Mouse (Mus musculus) adrenal gland, postnatal 36 days (tissue): ENCODE measurements around the gene Tenm2. TPM values are rescaled to one million over a fixed set of nuclear protein-coding genes. Genes with fewer than 3 reads are reported as not detected.

ENCODE experiments used
- DNase-seq, 2 experiments: peaks; one replicate each; pipeline ENCODE4 v3.0.0; 2021; ENCODE audit warnings: mixed read lengths in 1 of 2
- total RNA-seq, 2 experiments: library from RNA; stranded (reverse); gene quantifications; 2 replicates each; pipeline ENCODE4 v1.2.3; 2021

Gene Tenm2
- total RNA-seq, 2 experiments from 2014 or later, result 0.53 to 0.69 TPM

DNA sequence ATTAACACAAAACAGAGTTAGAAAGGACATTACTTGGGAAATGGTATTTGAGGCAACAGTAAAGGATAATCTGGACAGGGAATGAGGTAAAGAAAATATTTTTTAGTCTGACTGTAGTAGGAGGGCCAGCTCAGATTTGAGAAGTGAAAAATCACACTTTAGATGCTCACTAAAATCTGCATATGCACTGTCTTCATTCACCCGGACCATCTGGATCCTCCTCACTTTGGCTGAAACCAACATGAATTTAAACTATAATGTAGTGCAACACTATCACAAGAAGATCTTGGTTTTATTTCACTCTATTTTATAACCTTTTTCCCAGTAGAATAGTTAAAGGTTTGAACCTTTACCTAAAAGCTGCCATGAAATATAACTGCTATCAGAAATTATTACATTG, 326.7 kb downstream of the Tenm2 start:
- no peak for DNase-seq

DNA sequence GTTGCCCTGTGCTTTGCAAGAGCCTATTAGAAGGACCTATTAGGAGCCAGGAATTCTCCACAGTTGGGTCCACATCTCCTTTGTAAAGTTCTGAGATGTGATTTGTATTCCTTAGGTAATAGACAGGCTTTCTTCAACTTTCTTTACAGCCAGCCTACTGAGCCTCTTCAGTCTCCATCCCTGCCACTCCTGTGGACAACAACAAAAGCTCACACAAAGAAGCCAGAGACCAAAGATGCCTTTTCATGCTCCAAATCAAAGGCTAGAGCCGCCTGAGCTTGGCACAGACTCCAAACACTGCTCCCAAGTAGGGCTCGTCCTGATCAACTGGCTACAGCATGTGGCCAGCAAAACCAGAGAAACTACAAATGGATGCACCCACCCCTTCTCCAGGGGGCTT, 333.5 kb downstream of the Tenm2 start:
- DNase-seq, result no peak

DNA sequence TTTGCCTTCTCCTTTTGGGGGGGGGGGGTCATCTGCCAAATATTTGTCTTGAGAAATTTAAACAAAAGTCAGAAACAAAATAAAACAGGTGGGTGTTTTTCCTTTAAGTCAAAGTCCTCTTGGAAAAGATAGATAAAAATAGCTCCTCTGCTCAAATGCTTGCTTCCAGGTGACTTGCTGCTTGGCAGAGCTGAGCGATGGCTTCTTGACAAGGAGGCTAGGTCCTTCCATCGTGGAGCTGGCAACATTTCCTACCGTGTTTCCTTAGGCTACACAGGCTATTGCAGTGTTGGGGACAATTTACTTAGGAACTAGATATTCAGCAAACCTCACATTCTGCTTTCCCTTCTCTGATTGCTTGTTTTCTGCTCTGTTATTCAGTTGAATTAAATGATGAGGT, 342.7 kb downstream of the Tenm2 start:
- DNase-seq, result no peak

DNA sequence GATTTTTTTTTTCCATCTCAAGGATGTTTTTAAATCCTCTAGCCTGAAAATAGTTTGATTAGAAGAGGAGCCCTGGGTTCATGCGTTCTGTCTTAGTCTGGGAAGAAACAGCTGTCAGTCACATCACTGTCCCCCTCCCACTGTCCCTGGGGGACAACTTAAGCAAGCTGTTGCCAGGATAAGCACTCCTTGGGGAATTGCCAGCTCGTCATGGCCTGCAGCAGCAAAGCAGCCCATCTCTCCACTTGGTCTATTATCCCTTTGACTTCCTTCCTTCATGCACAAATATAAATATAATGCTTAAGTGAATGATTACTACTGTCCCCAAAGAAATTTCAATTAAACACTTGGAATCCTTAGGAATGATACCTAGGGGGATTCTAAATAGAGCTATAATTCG, 344.7 kb downstream of the Tenm2 start:
- no peak for DNase-seq

DNA sequence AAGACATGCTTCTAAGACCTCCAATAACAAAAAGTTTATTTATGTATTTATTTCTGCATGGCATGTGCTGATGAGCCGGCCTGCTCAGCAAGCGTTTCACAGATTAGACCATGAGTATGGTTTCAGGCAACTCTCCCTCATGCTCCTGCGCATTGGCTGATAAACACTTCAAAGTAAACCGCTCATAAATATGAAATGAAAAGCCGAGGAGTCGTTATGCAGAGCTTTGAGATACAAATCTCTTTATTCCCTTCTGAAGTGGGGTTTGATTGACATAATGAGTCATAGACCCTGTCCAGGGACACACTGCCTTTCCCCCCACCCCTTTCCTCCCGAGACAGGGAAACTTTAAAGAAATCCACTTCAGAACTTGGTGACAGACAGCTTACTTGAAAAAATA, 348.3 kb downstream of the Tenm2 start:
- DNase-seq, result peak in 1 of 2 experiments; percentile 5

DNA sequence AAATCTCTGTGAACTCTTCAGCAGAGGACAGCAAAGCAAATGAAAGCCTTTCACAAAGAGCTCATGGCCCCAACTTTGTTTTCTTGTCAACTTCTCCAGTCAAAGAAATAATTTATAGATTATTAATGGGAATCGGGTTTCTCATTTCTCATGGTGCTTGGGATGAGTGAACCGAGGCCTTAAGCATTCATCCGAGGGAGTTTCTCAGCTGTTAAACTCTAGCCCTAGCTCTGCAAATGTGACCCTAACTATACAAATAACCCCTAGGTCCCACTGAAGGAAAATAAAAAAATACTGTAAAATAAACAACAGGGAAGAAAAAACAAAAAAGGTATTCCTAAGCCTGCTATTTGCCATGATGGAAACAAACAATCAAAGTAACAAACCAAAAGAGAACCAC, 349.6 kb downstream of the Tenm2 start:
- no peak for DNase-seq

DNA sequence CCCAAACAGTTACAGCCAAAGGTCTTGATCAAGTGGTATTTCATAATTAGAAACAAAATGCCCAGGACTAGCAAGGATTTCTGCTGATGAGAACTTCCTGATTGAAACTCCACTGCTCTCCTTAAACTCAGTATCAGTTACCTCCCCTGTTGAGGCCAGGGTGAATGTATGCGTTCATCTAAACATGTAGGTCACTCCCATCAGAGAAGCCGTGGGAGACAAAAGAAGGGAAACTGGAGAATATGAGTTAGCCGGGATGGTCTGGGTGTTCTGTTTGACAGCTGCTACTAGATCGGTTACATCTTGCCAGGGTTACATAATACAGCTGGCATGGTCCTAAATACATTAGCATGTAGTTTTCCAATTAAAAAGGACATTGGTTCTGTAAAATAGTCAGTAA, 362.8 kb downstream of the Tenm2 start:
- no peak for DNase-seq

DNA sequence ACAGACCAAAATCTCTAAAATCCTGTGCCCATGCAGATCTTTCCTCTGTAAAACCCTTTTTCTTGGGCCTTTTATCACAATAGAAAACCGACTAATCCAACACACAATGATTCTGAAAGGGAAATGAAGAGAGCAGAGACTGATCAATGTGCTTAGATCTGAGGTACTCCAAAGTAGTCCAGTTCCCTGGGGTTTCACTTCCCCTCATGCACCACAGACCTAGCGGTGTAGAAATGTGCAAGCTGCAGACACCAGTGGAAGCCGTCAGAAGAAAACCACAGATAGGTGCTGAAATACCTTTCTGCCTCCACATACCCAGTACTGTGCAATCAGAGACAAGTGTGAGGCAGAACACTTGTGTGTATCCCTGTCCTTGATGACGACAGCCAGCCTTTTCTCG, 365.2 kb downstream of the Tenm2 start:
- no peak for DNase-seq

DNA sequence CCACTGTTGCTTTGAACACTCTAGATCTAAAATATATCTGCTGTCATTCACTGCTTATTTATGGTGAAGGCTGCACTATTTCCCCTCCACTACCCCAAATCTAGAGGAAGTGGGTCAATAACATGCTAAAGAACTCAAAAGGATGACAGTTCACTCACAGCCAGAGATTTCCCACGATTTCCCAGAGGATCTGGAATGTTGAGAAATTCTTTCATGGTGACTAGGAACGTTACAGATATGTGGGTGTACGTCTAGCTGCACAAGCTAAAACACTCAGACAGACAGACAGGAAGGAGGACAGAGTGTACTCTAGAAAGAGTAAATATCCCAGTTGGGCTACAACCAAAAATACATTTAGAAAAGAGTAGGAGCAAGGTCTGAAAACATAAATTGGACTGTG, 384.1 kb downstream of the Tenm2 start:
- no peak for DNase-seq

DNA sequence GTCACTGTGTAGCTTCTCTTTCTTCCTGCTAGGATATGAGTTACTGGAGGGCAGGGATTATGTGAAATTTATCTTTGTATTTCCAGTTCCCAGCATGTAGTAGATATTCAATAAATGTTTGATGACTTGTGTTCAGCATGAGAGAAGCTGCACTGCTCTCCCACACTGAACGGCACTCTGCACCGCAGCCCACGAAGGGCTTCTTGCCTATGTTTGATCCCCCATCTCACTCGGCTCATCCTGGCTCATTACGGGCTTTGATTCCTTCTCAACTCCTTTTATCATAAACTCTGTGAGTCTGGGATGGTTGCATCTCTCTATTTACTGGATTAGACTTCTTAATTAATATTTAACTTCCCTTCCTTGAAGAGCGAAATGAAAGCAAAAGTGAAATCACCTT, 388.3 kb downstream of the Tenm2 start:
- no peak for DNase-seq

DNA sequence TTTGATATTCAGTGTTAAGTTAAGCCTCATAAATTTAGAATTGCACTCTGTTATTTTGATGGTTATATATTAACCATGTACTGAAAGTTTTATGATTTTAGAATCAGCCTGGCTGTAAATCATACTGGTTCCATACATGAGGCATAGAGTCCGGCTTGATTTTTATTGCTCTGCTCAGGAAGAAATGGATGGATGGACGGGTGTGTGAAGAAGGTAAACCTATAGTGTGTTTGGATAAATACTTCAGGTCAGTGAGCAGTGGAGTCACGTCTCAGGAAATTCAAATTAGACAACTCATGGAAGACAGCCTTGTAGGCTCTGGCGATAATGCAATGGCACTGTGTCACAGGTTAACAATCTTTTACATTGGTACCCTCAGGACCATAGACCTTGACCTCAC, 402.9 kb downstream of the Tenm2 start:
- DNase-seq, result no peak

DNA sequence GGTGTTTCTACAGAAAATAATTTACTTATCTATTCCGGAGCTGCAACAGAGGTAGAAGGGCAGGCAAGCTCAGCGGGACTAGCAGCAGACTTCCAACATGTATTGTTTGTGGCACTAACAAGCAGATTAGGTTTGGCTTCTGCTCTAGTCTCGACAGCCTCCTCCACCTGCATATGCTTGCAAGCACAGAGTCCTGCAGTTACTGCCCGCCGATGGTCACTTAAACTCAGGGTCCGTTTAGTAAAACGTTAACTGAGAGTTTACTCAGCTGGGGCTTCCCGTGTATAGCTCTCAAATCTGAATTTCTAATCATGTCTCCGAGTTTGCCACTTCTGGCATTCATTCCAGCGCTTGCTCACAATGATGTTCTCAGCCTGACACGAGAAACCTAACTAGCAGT, 404.3 kb downstream of the Tenm2 start:
- no peak for DNase-seq

DNA sequence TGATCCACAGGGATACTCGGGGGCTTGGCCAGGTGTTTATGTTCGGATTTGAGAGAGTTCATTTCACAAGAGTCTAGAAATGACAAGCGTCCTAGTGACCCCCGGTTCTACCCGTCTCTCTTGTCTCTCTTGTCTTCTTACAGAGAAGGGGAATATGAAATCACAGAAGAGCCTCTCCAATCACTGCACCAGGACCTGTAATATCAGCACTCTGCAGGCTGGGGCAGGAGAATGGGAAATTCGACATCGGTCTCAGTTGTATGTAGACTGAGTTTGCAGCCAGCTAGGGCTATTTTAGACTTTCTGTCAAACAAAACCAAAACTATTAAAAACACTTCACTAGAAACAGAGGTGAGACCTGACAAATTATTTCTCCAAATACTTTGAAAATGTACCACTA, 411.1 kb downstream of the Tenm2 start:
- no peak for DNase-seq

DNA sequence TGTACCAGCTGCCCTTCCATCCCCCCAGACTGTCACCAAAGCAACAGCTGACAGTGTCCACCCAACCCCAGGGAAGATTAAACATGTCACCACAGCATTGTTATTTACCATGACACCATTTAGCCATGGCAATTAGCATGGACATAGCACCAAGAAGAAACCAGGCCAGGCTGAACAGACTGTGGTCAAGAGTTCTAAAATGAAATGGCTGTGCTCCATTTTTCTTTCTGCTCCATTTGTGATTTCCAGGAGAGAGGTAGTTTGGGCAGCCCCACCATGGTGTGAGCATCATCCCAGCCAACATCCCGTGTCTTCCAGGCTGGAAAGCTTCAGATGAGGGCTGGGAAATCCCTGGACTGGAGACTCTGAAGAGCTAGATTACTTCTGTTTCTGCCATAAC, 431.1 kb downstream of the Tenm2 start:
- DNase-seq, result no peak

DNA sequence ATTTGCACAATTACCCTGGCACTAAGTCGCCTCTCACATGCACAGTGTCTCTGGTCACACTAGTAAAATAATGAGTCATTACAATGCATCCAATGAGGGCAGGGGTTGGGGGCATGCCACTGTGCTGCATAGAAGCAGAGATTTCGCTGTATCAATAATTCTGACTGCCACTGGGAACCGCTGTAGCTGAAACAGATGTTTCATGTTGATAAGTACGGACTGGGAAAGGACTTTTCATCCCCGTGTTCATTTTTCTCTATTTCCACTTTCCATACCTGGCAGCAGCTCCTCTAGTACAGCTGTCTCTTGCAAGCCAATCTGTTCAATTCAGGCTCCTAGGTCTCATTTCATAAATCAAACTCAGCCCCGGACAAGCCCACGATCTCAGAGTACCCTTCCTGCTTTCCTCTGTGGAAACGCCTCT, 433.5 kb downstream of the Tenm2 start:
- DNase-seq, result no peak

DNA sequence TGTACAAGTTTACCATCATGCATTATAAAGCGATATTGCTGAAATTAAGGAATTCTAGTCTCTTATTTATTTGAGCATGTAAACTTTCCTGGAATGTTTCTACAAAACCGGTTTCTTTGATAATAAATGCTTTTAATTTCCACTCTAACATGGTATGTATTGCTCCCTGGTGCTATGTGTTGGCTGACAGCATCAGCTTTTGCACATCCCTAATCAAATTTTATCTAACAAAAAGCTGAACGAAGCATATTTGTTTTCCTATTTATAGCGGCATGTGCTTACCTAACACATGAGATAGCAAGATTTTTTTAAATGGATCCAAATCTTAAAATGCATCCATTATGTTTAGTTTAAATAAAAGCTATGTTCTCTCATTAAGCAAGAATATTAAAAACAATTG, 434.1 kb downstream of the Tenm2 start:
- no peak for DNase-seq

DNA sequence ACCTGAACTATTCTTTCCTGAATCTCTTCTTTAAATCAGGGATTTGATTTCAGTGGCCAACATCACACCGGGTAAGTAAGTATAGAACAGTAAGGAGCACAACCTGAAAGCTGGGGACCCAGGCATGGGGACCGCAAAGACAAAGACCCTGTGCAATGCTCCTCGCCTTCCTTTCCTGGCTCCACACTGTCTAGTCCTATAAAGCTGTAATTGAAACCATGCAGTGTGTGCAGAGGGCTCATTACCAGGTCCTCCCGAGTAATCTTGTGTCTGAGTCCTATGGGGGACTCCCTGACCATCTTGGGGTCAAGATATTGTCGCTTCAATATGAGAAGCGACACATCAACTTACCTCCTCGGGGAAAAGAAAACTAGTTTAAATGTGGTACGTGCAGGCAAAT, 436.4 kb downstream of the Tenm2 start:
- DNase-seq, result no peak

DNA sequence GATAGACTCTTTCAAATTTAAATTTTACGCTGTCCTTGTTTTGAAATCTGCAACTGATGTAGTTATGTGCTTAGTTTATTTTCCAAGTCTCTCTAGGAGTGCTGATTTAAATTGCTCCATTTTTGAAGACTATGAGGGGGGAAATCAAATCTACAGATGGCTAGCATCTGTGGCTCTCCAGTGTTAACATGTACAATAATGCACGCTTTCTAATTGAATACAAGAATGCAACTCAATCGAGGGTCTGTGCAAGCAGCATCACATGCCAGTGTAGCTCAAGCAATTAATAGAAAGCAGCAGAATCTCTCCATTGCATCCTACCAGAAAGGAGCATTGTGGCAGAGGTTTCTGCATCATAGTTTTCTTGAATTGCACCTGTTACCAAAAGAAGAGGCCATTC, 477.8 kb downstream of the Tenm2 start:
- DNase-seq, result no peak

DNA sequence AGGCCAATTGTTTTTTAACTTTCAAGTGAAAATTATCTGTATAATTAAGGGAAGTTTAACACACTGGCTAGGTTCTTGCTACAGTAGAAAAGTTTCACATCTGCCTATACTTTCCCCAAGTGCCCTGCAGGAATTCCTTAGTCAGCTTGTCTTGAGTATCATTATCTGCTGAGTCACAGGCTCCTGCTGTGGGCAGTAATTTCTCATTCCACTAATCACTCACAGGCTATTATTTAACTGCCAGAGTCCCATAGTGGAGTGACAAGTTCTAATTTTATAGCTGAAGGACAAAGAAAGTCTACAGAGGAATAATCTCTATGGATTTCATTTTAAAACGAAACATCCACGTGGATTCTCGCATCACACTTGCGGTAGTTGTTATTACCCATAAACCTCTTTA, 489.5 kb downstream of the Tenm2 start:
- no peak for DNase-seq

DNA sequence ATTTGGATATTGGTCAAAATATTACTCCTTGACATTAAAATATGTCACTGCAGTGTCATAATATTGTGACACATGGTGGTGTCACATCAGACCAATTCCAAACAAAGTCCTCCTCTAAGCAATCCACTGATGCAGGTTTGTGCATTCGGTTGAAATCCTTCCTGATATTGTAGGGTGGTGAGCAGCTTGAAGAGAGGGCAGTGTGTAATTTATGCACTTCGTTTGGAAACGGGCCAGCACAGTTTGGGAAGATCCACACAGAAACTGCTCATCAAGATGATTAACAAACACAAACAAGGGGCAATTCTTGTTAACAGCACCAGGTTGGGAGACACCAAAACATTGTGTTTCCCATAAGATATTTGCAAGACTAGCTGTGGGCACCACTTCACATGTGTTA, 508.0 kb downstream of the Tenm2 start:
- DNase-seq, result no peak

DNA sequence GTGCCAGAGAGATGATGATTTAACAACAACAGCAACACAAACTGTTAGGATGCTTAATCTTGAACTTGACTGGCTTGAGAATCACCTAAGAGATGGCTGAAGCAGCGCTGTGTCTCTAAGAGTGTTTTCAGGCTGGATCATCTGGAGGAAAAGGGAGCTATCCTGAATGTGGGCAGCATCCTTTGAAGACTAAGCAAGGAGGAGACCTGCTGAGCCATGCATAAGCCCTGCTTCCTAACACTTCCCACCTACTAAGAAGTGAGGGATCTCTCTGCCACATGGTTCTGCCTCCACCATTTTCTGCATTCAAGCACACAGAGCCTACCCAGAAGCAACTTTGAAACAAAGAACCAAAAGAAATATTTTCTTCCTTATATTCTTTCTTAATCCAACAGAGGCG, 532.9 kb downstream of the Tenm2 start:
- no peak for DNase-seq

DNA sequence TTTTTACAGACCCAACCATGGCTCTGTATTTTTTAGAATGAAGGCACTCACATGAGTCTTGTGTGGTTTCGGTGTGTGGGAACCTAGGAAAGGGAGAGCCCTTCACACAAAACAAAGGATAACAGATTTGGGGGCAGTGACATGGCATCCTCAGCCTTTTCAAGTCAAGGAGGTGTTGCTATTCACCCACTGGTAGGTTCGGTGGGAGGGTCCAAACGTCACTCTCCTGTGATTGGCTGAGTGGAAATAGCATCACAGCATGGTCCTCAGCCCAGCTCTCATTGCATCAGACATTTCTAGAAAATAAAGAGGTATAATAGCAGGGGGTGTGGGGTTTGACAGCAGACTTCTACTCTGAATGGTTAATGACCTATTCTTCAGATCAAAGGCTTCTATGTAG, 534.8 kb downstream of the Tenm2 start:
- DNase-seq, result no peak

DNA sequence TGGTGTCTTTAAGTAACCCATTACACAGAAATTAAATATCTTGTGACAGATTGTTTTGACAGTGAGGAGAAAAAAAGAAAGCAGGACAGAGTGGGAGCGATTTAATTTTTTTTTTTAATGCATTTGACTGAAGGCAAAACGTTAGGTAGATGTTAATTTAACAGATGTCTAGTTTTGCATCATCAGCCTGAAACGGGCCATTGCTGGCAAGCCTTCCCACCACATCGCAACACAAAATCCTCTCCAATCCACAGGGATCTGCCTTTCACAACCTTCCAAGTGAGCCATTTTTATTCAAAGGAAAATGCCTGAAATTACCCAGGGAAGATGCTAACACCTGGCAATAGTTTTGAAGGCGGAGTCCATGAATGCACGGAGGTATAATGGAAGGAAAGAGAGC, 535.6 kb downstream of the Tenm2 start:
- DNase-seq, result no peak

DNA sequence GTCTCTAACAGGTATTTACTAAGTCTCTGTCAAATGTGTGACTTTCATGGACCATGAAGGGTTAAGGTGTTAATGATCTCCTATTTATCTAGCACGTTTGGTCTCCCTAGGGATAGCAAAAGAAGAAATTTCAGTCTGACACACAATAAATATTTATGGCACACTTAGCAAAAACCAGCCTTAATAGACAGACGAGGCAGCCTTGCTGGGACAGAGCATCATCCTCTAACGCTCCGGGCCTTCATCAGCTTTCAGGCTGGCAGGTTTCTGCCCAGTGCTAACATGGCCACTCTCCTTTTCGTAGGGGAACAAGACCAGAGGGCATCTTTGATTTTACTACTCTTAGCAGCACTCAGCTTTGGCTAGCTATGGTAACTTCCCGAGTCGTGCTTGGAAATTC, 537.5 kb downstream of the Tenm2 start:
- DNase-seq, result no peak

DNA sequence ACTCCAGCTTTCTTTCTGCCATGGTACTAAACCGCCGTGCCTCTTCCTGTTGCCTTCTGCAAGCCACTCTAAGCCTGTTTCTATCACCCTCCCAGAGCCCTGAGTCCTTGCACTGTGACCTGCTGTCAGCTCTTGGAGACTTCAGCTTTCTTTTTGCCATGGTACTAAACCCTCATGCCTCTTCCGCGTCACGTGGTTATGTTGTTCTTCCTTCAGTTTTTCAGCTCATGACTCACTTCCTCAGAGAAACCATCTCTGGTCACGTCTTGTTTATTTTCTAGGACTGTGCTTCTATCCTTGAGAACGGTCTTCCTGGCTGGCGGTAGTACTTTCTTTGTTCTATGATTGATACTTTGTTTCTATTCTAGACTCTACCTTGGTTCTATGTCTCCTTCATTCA, 537.9 kb downstream of the Tenm2 start:
- DNase-seq, result no peak
